Mouse (Mus musculus) embryonic facial prominence, embryonic 15.5 days (tissue): ENCODE measurements at regions not wholly inside any gene's neighbourhood (a gene's known extent, or its start where the extent isn't known, plus 50 kb on each side); places are given as distances from the start of the nearest gene placed in this dataset.

Experiments used
- ATAC-seq: fragments of 200-750 bp; cut with Nextera tagmentation; 2 replicates; pipeline ENCODE4 v1.8.0; 2017; ENCODE audit warnings: low read depth, moderate TSS enrichment; ENCODE audit not compliant: insufficient number of reproducible peaks, low FRiP score, low TSS enrichment
- H3K27ac ChIP-seq: fragments of 300-500 bp; sonication (generic); replicated peaks from 2 replicates; pipeline ENCODE4 v1.5.1; 2015; ENCODE audit warnings: mild to moderate bottlenecking, inconsistent platforms
- H3K27me3 ChIP-seq: fragments of 300-500 bp; sonication (generic); 2 replicates; pipeline ENCODE4 v1.6.1; 2015; ENCODE audit warnings: inconsistent platforms
- H3K36me3 ChIP-seq: fragments of 300-500 bp; sonication (generic); 2 replicates; pipeline ENCODE4 v1.6.1; 2015; ENCODE audit warnings: mild to moderate bottlenecking, inconsistent platforms
- H3K4me1 ChIP-seq: fragments of 300-500 bp; sonication (generic); 2 replicates; pipeline ENCODE4 v1.6.1; 2015; ENCODE audit warnings: inconsistent platforms
- H3K4me2 ChIP-seq: fragments of 300-500 bp; sonication (generic); replicated peaks from 2 replicates; pipeline ENCODE4 v1.6.1; 2015; ENCODE audit warnings: mild to moderate bottlenecking, inconsistent platforms
- H3K4me3 ChIP-seq: fragments of 300-500 bp; sonication (generic); replicated peaks from 2 replicates; pipeline ENCODE4 v1.5.1; 2015; ENCODE audit warnings: mild to moderate bottlenecking, inconsistent platforms
- H3K9ac ChIP-seq: fragments of 300-500 bp; sonication (generic); 2 replicates; pipeline ENCODE4 v1.6.1; 2015; ENCODE audit warnings: inconsistent platforms
- H3K9me3 ChIP-seq: fragments of 300-500 bp; sonication (generic); replicated peaks from 2 replicates; pipeline ENCODE4 v1.6.1; 2016; ENCODE audit warnings: inconsistent platforms
- WGBS: fragments of 180-500 bp; shearing (Covaris S2); methylation state at CpG from one replicate; pipeline ENCODE4 v1.1.7; 2015; 5-methylcytosine and 5-hydroxymethylcytosine counted together

DNA sequence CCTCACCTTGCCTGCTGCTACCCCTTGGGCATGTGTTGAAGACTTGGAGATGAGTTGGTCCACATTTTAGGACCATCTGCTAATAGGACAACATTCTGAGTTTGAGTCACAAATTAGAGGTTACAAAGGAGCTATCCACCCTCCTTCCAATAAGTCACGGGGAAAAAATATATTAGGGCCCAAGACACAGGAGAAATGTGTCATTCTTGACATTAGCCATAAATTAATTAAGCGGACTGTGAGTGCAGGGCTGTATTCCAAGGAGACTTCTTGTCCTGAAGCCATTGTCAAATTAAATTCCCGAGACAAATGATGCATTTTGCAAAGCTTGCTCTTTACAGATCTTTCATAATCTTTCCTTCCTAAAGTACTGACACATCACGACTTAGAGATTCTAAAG lies 79.2 kb downstream of the 1700020N01Rik start:
- no peak overlapping the region for H3K27ac ChIP-seq
- H3K4me2 ChIP-seq, result no peak overlapping the region
- H3K27me3 ChIP-seq, result no peaks in the 10 kb centered on the region
- WGBS, result 64% methylated on average over 4 of the region's 4 CpGs
- no peaks in the 10 kb centered on the region for H3K36me3 ChIP-seq
- no peaks in the 10 kb centered on the region for H3K4me1 ChIP-seq
- no peaks in the 10 kb centered on the region for H3K9me3 ChIP-seq
- H3K9ac ChIP-seq, result no peak overlapping the region
- H3K4me3 ChIP-seq, result no peak overlapping the region
- ATAC-seq, result no peak

DNA sequence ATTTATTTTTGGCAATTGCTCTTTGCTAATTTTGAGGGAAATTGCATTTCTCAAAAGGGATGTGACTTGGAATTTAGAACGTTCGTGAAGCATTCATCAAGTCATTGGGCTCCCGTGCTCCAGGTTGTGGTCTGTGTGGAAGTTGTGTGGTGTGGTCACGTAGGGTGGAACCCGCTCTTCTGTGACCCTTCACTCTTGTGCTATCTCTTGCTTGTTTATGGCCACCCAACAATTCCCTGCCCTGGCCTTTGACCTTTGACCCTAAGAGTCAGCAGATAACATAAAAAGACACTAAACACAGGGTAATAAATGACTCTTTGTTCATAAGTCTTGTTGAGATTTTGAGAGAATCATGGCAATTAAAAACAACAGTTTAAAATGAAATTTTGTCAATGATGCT lies 79.7 kb downstream of the 1700020N01Rik start:
- H3K27me3 ChIP-seq, result no peaks in the 10 kb centered on the region
- H3K4me2 ChIP-seq, result no peak overlapping the region
- no peak for ATAC-seq
- H3K27ac ChIP-seq, result no peak overlapping the region
- 71% methylated on average over 5 of the region's 5 CpGs for WGBS
- no peak overlapping the region for H3K4me3 ChIP-seq
- no peaks in the 10 kb centered on the region for H3K4me1 ChIP-seq
- no peak overlapping the region for H3K9ac ChIP-seq
- no peaks in the 10 kb centered on the region for H3K36me3 ChIP-seq
- no peaks in the 10 kb centered on the region for H3K9me3 ChIP-seq

DNA sequence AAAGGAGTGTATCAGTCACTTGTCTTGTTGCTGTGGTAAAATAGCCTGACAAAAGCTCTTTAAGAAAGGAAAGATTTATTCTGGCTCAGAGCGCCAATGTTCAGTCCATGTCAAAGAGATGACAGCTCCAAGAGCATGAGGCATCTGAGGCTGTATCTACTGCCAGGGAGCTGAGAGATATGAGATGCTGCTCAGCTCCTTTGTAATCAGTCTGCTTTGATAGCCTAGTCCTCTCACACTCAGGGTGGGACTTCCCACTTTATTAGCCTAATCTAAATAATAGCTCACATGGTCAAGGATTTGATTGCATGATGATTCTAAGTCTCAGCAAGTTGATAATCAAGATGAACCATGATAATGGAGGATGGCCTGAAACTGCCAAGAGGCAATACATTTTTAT lies 80.9 kb downstream of the 1700020N01Rik start:
- no peak overlapping the region for H3K27ac ChIP-seq
- H3K27me3 ChIP-seq, result no peaks in the 10 kb centered on the region
- H3K9me3 ChIP-seq, result no peaks in the 10 kb centered on the region
- no peak for ATAC-seq
- no peak overlapping the region for H3K4me3 ChIP-seq
- no peaks in the 10 kb centered on the region for H3K36me3 ChIP-seq
- no peak overlapping the region for H3K4me2 ChIP-seq
- no peaks in the 10 kb centered on the region for H3K4me1 ChIP-seq
- no peak overlapping the region for H3K9ac ChIP-seq
- 100% methylated on average over 1 of the region's 1 CpGs for WGBS

DNA sequence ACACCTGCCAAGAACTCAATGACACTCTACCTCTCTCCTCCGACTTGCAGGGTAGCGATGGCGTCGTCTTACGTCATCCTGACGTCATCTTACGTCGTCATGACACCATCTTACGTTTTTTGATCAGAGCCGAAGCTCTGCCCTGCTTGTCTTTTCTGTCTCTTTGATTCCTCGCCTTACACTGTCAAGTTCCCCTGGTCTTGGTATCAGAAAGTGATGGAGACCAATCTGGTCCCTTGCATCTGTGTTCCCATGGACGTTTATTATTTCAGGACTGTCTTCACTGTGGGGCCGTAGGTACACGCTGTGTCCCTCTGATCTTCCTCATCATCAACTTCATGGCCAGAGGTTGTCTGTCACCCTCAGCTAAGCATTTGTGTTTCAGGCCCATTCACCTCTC lies 82.8 kb downstream of the 1700020N01Rik start:
- WGBS, result 90% methylated on average over 14 of the region's 14 CpGs

DNA sequence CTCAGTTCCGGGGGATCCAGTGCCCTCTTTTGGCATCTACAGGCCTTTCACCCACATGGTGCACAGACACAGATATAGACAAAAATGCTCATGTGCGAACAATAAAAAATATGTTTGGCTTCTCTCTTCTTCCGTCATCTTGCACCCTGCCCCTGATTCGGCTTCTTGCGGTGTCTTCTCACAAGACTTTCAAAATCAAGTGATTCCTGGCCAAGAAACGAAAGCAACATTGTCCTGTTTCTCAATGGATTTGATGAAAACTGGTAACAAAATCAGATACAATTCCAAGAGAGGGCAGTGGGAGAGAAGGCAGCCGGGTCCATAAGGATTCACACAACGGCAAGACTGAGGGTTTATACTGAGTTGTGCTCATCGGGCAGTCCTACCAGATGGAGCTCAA lies 85.0 kb downstream of the 1700020N01Rik start:
- Histone ChIP-seq H3K27ac (no peak overlapping the region), H3K4me3 (no peak overlapping the region), H3K4me2 (no peak overlapping the region), H3K4me1 (0 out of 2 replicates have a peak, but pooled peaks cover 3% of the 10 kb centered on the region), H3K9me3 (no peaks in the 10 kb centered on the region), H3K36me3 (no peaks in the 10 kb centered on the region), H3K27me3 (no peaks in the 10 kb centered on the region), H3K9ac (no peak overlapping the region)
- 86% methylated on average over 9 of the region's 9 CpGs for WGBS
- no peak for ATAC-seq

More for the DNA sequence above, 82.8 kb downstream of the 1700020N01Rik start:
- Histone ChIP-seq H3K4me3 (no peak overlapping the region), H3K9me3 (no peaks in the 10 kb centered on the region), H3K4me1 (0 out of 2 replicates have a peak, but pooled peaks cover 3% of the 10 kb centered on the region), H3K27me3 (no peaks in the 10 kb centered on the region), H3K4me2 (no peak overlapping the region), H3K27ac (no peak overlapping the region), H3K9ac (no peak overlapping the region), H3K36me3 (no peaks in the 10 kb centered on the region)
- ATAC-seq, result no peak

DNA sequence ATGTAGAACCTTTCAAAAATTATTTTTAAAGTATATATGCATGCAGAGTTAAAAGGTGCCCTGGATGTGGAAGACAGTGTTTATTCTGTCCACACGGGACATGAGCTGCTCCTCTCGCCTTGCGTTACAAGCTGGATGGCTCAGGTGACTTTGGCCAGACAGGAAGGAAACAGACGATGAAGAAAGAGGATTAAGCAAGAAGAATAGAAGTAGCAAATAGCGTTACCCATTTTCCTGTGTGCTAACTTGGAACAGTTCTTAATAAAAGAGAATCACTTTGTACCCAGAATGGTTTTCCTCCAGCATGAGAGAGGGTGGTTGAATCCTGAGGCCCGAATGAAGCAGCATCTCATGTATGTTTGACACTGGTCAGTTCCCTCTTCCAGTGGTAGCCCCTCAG lies 85.4 kb downstream of the 1700020N01Rik start:
- H3K4me1 ChIP-seq, result 0 out of 2 replicates have a peak, but pooled peaks cover 3% of the 10 kb centered on the region
- H3K9ac ChIP-seq, result no peak overlapping the region
- no peaks in the 10 kb centered on the region for H3K36me3 ChIP-seq
- no peak overlapping the region for H3K27ac ChIP-seq
- H3K4me2 ChIP-seq, result no peak overlapping the region
- WGBS, result 82% methylated on average over 6 of the region's 6 CpGs
- H3K4me3 ChIP-seq, result no peak overlapping the region
- no peak for ATAC-seq
- H3K27me3 ChIP-seq, result no peaks in the 10 kb centered on the region
- no peaks in the 10 kb centered on the region for H3K9me3 ChIP-seq

DNA sequence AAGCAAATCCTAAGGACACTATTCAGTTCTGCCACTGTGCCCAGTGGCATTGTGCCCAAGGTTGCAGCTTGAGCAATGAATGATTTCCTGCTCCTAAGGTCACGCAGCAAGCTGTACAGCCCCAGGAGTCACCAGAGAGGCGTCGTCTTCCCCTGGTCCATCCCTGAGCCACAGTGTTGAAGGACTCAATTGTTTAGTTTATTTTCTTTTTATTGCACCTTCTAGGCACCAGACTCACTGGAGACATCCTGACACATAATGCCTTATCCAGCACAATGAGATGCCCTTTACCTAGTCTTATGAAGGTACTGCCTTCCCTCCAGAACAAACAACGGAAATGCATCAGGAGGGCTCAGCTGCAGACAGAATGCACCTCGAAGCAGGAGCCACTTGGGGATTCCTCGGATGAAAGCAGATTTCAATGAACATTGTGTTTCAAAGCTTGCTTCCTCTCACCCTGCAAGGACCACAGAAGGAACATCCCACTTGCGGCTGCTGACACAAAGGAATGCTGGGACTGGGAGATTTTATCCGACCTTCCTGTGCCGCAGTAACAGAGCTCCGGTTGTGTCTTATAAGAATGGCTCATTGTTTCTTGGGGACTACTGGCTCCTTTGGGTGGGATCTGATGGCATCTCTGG lies 86.0 kb downstream of the 1700020N01Rik start:
- ATAC-seq, result no peak
- Histone ChIP-seq H3K9ac (no peak overlapping the region), H3K36me3 (no peaks in the 10 kb centered on the region), H3K27me3 (no peaks in the 10 kb centered on the region), H3K27ac (peak overlapping the region; percentile 39; the same call in 1 of the 2 replicates), H3K9me3 (no peaks in the 10 kb centered on the region), H3K4me1 (0 out of 2 replicates have a peak, but pooled peaks cover 3% of the 10 kb centered on the region), H3K4me2 (no peak overlapping the region), H3K4me3 (no peak overlapping the region)
- WGBS, result 45% methylated on average over 10 of the region's 10 CpGs

DNA sequence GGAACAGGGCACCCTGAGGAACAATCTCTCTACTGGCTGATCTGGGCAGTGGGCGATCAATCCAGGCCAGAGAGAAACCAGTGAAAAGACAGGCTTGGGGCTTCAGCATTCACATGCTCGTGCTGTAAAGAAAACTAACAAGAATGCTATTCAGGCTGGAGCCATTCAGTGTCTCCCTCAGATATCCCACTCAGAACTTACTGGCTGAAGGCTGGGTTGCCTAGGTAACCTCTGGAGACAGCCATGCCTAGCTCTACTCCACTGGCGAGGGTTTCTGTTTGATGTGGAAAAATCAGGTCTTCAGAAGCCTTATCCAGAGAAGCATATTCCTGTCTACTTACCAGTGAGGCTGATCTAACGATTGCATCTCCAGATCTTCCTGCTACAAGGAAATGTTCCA lies 87.8 kb downstream of the 1700020N01Rik start:
- H3K4me1 ChIP-seq, result 0 out of 2 replicates have a peak, but pooled peaks cover 8% of the 10 kb centered on the region
- WGBS, result 53% methylated on average over 4 of the region's 4 CpGs

DNA sequence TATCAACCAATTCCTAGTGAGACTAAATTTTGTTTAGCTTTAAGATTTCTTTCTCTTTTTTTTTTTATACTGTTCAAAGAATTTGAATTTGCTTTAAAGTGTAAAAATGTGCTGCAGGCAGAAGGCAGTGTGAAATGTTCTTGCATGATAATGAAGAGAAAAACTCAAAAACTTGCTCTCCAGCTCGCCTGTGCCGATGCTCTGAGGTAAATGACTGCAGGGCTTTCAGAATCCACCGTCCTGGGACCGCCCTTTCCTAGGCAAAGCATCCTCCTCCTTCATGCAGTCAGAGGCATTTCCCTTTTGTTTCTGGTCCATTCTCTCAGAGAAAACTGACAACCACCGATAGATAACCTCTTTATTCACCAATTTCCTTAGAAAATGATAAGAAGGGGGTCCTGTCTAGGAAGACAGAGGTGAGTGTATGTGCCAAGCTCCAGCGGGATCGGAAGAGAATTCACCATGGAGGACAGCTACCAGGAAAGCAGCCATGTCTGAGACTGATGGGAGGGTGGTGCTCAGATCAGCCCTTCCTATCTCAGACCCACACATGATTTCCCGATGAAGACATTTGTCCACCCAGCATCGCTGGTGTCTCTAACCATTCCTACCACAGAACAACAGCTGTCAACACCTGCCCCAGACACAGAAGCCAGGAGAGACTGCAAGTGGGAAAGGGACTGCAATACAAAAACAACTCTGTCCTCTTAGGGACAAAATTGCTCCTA lies 91.5 kb downstream of the 1700020N01Rik start:
- no peak for ATAC-seq
- no peak overlapping the region for H3K9ac ChIP-seq
- H3K27ac ChIP-seq, result no peak overlapping the region
- WGBS, result 50% methylated on average over 9 of the region's 9 CpGs
- no peaks in the 10 kb centered on the region for H3K27me3 ChIP-seq
- H3K36me3 ChIP-seq, result no peaks in the 10 kb centered on the region
- H3K9me3 ChIP-seq, result no peaks in the 10 kb centered on the region
- H3K4me1 ChIP-seq, result 0 out of 2 replicates have a peak, but pooled peaks cover 5% of the 10 kb centered on the region
- H3K4me2 ChIP-seq, result no peak overlapping the region
- H3K4me3 ChIP-seq, result no peak overlapping the region

More for the DNA sequence above, 87.8 kb downstream of the 1700020N01Rik start:
- Histone ChIP-seq H3K4me3 (no peak overlapping the region), H3K27me3 (no peaks in the 10 kb centered on the region), H3K36me3 (no peaks in the 10 kb centered on the region), H3K4me2 (no peak overlapping the region), H3K27ac (no peak overlapping the region), H3K9me3 (no peaks in the 10 kb centered on the region), H3K9ac (no peak overlapping the region)
- ATAC-seq, result no peak

DNA sequence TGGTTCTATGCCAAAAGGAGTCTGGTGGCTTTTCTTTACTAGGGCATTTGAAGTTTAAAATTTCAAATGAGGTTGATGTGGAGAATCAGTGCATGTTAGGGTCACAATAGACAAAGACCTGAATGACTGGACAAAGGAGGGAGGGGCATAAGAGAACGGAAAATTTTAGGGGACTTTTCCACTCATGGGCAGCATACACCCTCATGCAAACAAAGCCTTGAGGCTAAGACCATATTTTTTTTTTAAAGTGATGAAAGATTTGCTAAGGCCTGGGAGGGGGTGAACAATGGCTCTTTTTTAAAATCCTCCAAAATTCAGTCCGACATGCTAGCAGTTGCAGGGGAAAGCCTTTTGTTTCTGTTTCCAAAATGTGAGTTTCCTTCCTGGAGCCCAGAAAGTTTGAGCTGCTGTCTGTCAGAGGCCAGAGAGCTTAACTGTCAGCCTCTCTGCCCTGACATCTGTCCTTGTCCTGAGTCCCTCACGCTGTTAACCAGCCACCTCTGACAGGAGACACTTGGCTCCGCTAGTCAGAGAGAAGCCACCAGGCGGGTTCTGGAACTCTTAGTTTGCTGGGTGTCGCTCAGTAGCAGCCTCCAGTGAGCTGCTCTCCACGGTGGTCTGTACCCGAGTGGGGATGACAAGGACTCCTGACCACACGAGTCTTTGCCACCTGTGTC lies 92.3 kb downstream of the 1700020N01Rik start:
- 0 out of 2 replicates have a peak, but pooled peaks cover 5% of the 10 kb centered on the region for H3K4me1 ChIP-seq
- H3K36me3 ChIP-seq, result no peaks in the 10 kb centered on the region
- ATAC-seq, result no peak
- WGBS, result 27% methylated on average over 9 of the region's 9 CpGs
- H3K27ac ChIP-seq, result no peak overlapping the region
- H3K4me3 ChIP-seq, result no peak overlapping the region
- H3K27me3 ChIP-seq, result no peaks in the 10 kb centered on the region
- no peak overlapping the region for H3K4me2 ChIP-seq
- no peaks in the 10 kb centered on the region for H3K9me3 ChIP-seq
- H3K9ac ChIP-seq, result no peak overlapping the region

DNA sequence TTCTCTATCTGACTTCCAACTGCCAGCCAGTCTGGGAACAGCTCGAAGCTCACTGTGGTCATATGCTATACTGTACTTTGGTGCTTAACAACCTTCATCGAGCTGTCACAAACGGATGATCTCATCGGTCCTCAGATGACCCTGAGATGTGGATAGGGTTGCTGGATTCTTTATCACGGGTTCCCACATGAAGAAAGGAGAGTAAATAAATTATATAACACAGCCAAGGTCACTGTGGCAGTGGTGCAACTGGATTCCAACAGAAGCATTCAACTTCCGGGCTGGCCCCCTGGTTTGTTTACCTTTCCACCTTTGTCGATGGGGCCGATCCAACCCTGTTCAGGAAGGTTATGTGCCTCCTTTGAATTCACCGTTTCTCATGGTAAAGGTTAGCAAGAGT lies 93.1 kb downstream of the 1700020N01Rik start:
- H3K27ac ChIP-seq, result no peak overlapping the region
- H3K9ac ChIP-seq, result no peak overlapping the region
- no peak for ATAC-seq
- WGBS, result 56% methylated on average over 9 of the region's 9 CpGs
- H3K4me2 ChIP-seq, result no peak overlapping the region
- no peaks in the 10 kb centered on the region for H3K27me3 ChIP-seq
- H3K4me3 ChIP-seq, result no peak overlapping the region
- H3K36me3 ChIP-seq, result no peaks in the 10 kb centered on the region
- 0 out of 2 replicates have a peak, but pooled peaks cover 5% of the 10 kb centered on the region for H3K4me1 ChIP-seq
- H3K9me3 ChIP-seq, result no peaks in the 10 kb centered on the region
